Mouse (Mus musculus): ENCODE measurements around the gene Sfrp5. TPM values are rescaled to one million over a fixed set of nuclear protein-coding genes. Genes with fewer than 3 reads are reported as not detected.

Gene Sfrp5
- polyA plus RNA-seq, 1 experiment from 2014 or later: 0.21 TPM

GRCm38 (mm10) chr19:42229499-42230287 is 27.6 kb upstream of the Sfrp5 start:
- 54% methylated on average over 17 of the region's 17 CpGs for WGBS (ENCODE audit: insufficient replicate concordance)
- Histone ChIP-seq H3K36me3 (no peaks in the 10 kb centered on the region), H3K9ac (no peak overlapping the region), H3K9me3 (replicated peaks) (no peaks in the 10 kb centered on the region), H3K27me3 (0 out of 2 replicates have a peak, but pooled peaks cover 8% of the 10 kb centered on the region), H3K27ac (no peak overlapping the region), H3K4me3 (replicated peaks) (peak overlapping the region; percentile 25), H3K4me2 (peak overlapping the region; percentile 53), H3K4me1 (replicated peaks) (peaks cover 22% of the 10 kb centered on the region)
- no peak for DNase-seq
- ATAC-seq (ENCODE audit: low read depth): no peak

- 55% methylated on average over 10 of the region's 10 CpGs for WGBS (ENCODE audit: insufficient replicate concordance)
- no peaks in the 10 kb centered on the region for H3K36me3 ChIP-seq
- ATAC-seq (ENCODE audit: low read depth): no peak
Observed at GRCm38 (mm10) chr19:42226451-42226850, 24.4 kb upstream of the Sfrp5 start.

GRCm38 (mm10) chr19:42217374-42217763 is 15.3 kb upstream of the Sfrp5 start:
- H3K9me3 ChIP-seq (replicated peaks): no peaks in the 10 kb centered on the region
- no peaks in the 10 kb centered on the region for H3K27me3 ChIP-seq
- DNase-seq: no peak
- ATAC-seq (ENCODE audit: low read depth): no peak
- H3K36me3 ChIP-seq: no peaks in the 10 kb centered on the region
- 0% methylated on average over 2 of the region's 2 CpGs for WGBS (ENCODE audit: insufficient replicate concordance)
- H3K4me1 ChIP-seq (replicated peaks): no peaks in the 10 kb centered on the region
- no peak overlapping the region for H3K4me3 ChIP-seq (replicated peaks)
- no peak overlapping the region for H3K27ac ChIP-seq
- no peak overlapping the region for H3K9ac ChIP-seq
- no peak overlapping the region for H3K4me2 ChIP-seq

More at GRCm38 (mm10) chr19:42226451-42226850, 24.4 kb upstream of the Sfrp5 start:
- Histone ChIP-seq H3K4me3 (replicated peaks) (no peak overlapping the region), H3K9ac (no peak overlapping the region), H3K27ac (no peak overlapping the region), H3K4me1 (replicated peaks) (peaks cover 22% of the 10 kb centered on the region), H3K9me3 (replicated peaks) (no peaks in the 10 kb centered on the region), H3K4me2 (no peak overlapping the region), H3K27me3 (0 out of 2 replicates have a peak, but pooled peaks cover 11% of the 10 kb centered on the region)
- DNase-seq: no peak

GRCm38 (mm10) chr19:42216699-42217373 is 14.8 kb upstream of the Sfrp5 start:
- H3K4me1 ChIP-seq (replicated peaks): 0 out of 2 replicates have a peak, but pooled peaks cover 2% of the 10 kb centered on the region

GRCm38 (mm10) chr19:42214601-42215000 is 12.5 kb upstream of the Sfrp5 start:
- no peaks in the 10 kb centered on the region for H3K9me3 ChIP-seq (replicated peaks)
- no peaks in the 10 kb centered on the region for H3K36me3 ChIP-seq
- DNase-seq (no peak), ATAC-seq (ENCODE audit: low read depth) (no peak)
- WGBS (ENCODE audit: insufficient replicate concordance): 62% methylated on average over 2 of the region's 2 CpGs
- H3K9ac ChIP-seq: no peak overlapping the region
- H3K4me3 ChIP-seq (replicated peaks): no peak overlapping the region
- H3K4me1 ChIP-seq (replicated peaks): 0 out of 2 replicates have a peak, but pooled peaks cover 3% of the 10 kb centered on the region
- no peak overlapping the region for H3K4me2 ChIP-seq
- H3K27me3 ChIP-seq: peaks cover 9% of the 10 kb centered on the region; the same call in 1 of the 2 replicates
- no peak overlapping the region for H3K27ac ChIP-seq

More at GRCm38 (mm10) chr19:42216699-42217373, 14.8 kb upstream of the Sfrp5 start:
- no peak for DNase-seq
- no peak overlapping the region for H3K4me2 ChIP-seq
- H3K9ac ChIP-seq: no peak overlapping the region
- H3K36me3 ChIP-seq: no peaks in the 10 kb centered on the region
- WGBS (ENCODE audit: insufficient replicate concordance): 57% methylated on average over 7 of the region's 7 CpGs
- no peak overlapping the region for H3K27ac ChIP-seq
- no peaks in the 10 kb centered on the region for H3K9me3 ChIP-seq (replicated peaks)
- H3K4me3 ChIP-seq (replicated peaks): no peak overlapping the region
- no peaks in the 10 kb centered on the region for H3K27me3 ChIP-seq
- no peak for ATAC-seq (ENCODE audit: low read depth)

GRCm38 (mm10) chr19:42211936-42212335 is 9.9 kb upstream of the Sfrp5 start:
- no peak overlapping the region for H3K9ac ChIP-seq
- no peak for DNase-seq
- WGBS (ENCODE audit: insufficient replicate concordance): 18% methylated on average over 8 of the region's 8 CpGs
- no peak for ATAC-seq (ENCODE audit: low read depth)
- H3K4me1 ChIP-seq (replicated peaks): 0 out of 2 replicates have a peak, but pooled peaks cover 3% of the 10 kb centered on the region
- no peak overlapping the region for H3K27ac ChIP-seq
- H3K36me3 ChIP-seq: no peaks in the 10 kb centered on the region
- H3K27me3 ChIP-seq: peaks cover 12% of the 10 kb centered on the region; the same call in 1 of the 2 replicates
- no peak overlapping the region for H3K4me3 ChIP-seq (replicated peaks)
- H3K4me2 ChIP-seq: no peak overlapping the region
- no peaks in the 10 kb centered on the region for H3K9me3 ChIP-seq (replicated peaks)

GRCm38 (mm10) chr19:42209976-42210375 is 7.9 kb upstream of the Sfrp5 start:
- no peak overlapping the region for H3K27ac ChIP-seq
- no peaks in the 10 kb centered on the region for H3K9me3 ChIP-seq (replicated peaks)
- no peaks in the 10 kb centered on the region for H3K36me3 ChIP-seq
- no peak overlapping the region for H3K4me3 ChIP-seq (replicated peaks)
- 0 out of 2 replicates have a peak, but pooled peaks cover 3% of the 10 kb centered on the region for H3K4me1 ChIP-seq (replicated peaks)
- WGBS (ENCODE audit: insufficient replicate concordance): 55% methylated on average over 6 of the region's 6 CpGs
- peaks cover 12% of the 10 kb centered on the region; the same call in 1 of the 2 replicates for H3K27me3 ChIP-seq
- DNase-seq: no peak
- ATAC-seq (ENCODE audit: low read depth): no peak
- no peak overlapping the region for H3K9ac ChIP-seq
- no peak overlapping the region for H3K4me2 ChIP-seq

GRCm38 (mm10) chr19:42209485-42209884 is 7.4 kb upstream of the Sfrp5 start:
- Histone ChIP-seq H3K9me3 (replicated peaks) (no peaks in the 10 kb centered on the region), H3K4me2 (no peak overlapping the region), H3K4me3 (replicated peaks) (no peak overlapping the region), H3K4me1 (replicated peaks) (0 out of 2 replicates have a peak, but pooled peaks cover 3% of the 10 kb centered on the region), H3K27ac (no peak overlapping the region), H3K9ac (no peak overlapping the region), H3K36me3 (no peaks in the 10 kb centered on the region), H3K27me3 (peaks cover 16% of the 10 kb centered on the region)
- 59% methylated on average over 7 of the region's 7 CpGs for WGBS (ENCODE audit: insufficient replicate concordance)
- ATAC-seq (ENCODE audit: low read depth) (no peak), DNase-seq (no peak)

GRCm38 (mm10) chr19:42205201-42205600 is 3.1 kb upstream of the Sfrp5 start:
- Histone ChIP-seq H3K4me3 (replicated peaks) (no peak overlapping the region), H3K4me2 (no peak overlapping the region), H3K27ac (no peak overlapping the region), H3K4me1 (replicated peaks) (peaks cover 3% of the 10 kb centered on the region), H3K36me3 (no peaks in the 10 kb centered on the region), H3K27me3 (peaks cover 50% of the 10 kb centered on the region), H3K9me3 (replicated peaks) (no peaks in the 10 kb centered on the region), H3K9ac (no peak overlapping the region)
- ATAC-seq (ENCODE audit: low read depth) (no peak), DNase-seq (no peak)
- 69% methylated on average over 8 of the region's 8 CpGs for WGBS (ENCODE audit: insufficient replicate concordance)

GRCm38 (mm10) chr19:42204306-42204705 is 2.3 kb upstream of the Sfrp5 start:
- Histone ChIP-seq H3K9me3 (replicated peaks) (no peaks in the 10 kb centered on the region), H3K9ac (no peak overlapping the region), H3K4me3 (replicated peaks) (no peak overlapping the region), H3K4me2 (no peak overlapping the region), H3K27ac (no peak overlapping the region), H3K27me3 (peaks cover 59% of the 10 kb centered on the region), H3K36me3 (no peaks in the 10 kb centered on the region), H3K4me1 (replicated peaks) (peaks cover 3% of the 10 kb centered on the region)
- ATAC-seq (ENCODE audit: low read depth) (no peak), DNase-seq (no peak)
- WGBS (ENCODE audit: insufficient replicate concordance): 59% methylated on average over 4 of the region's 4 CpGs

GRCm38 (mm10) chr19:42202467-42202866 is 415 bp upstream of the Sfrp5 start:
- H3K4me2 ChIP-seq: no peak overlapping the region
- DNase-seq (no peak), ATAC-seq (ENCODE audit: low read depth) (no peak)
- H3K9ac ChIP-seq: no peak overlapping the region
- WGBS (ENCODE audit: insufficient replicate concordance): 24% methylated on average over 8 of the region's 8 CpGs
- H3K4me1 ChIP-seq (replicated peaks): peaks cover 3% of the 10 kb centered on the region
- H3K9me3 ChIP-seq (replicated peaks): no peaks in the 10 kb centered on the region
- H3K27ac ChIP-seq: no peak overlapping the region
- peaks cover 71% of the 10 kb centered on the region for H3K27me3 ChIP-seq
- H3K36me3 ChIP-seq: no peaks in the 10 kb centered on the region
- H3K4me3 ChIP-seq (replicated peaks): no peak overlapping the region
